Mouse (Mus musculus) liver, embryonic 14.5 days (tissue): ENCODE data around the gene Edil3. TPM values are rescaled to one million over a fixed set of nuclear protein-coding genes. Genes with fewer than 3 reads are reported as not detected.

Source experiments
- ATAC-seq: fragments of 200-750 bp; cut with Nextera tagmentation; 2 replicates; pipeline ENCODE4 v1.8.0; 2017; ENCODE audit warnings: moderate number of reproducible peaks, mild to moderate bottlenecking, moderate library complexity; ENCODE audit not compliant: insufficient read depth
- DNase-seq, 3 experiments: peaks; one replicate each; pipeline ENCODE4 v3.0.0-alpha.2; 2012 to 2013; ENCODE audit warnings: low read depth in 3 of 3, low spot score in 3 of 3
- H3K27ac ChIP-seq: fragments of 300-500 bp; sonication (generic); 2 replicates; pipeline ENCODE4 v1.5.1; 2014; ENCODE audit warnings: moderate library complexity, mild to moderate bottlenecking, control low read depth, inconsistent platforms
- H3K27me3 ChIP-seq: fragments of 300-500 bp; sonication (generic); 2 replicates; pipeline ENCODE4 v1.6.1; 2014; ENCODE audit warnings: mild to moderate bottlenecking, low read length, moderate library complexity; ENCODE audit not compliant: control insufficient read depth, insufficient read depth
- H3K36me3 ChIP-seq: fragments of 300-500 bp; sonication (generic); replicated peaks from 2 replicates; pipeline ENCODE4 v1.6.1; 2014; ENCODE audit warnings: low read depth; ENCODE audit not compliant: control insufficient read depth, insufficient read depth
- H3K4me1 ChIP-seq, 2 experiments: fragments of 200-500 bp in 1 of 2; fragments of 300-500 bp in 1 of 2; sonication (generic) in 1 of 2; replicated peaks; 2 replicates each; pipeline ENCODE4 v1.6.1; 2012 to 2014; ENCODE audit warnings: antibody characterized with exemption in 1 of 2, inconsistent platforms in 1 of 2, low read length in 1 of 2; ENCODE audit not compliant: control insufficient read depth in 2 of 2, insufficient read depth in 2 of 2
- H3K4me2 ChIP-seq: fragments of 300-500 bp; sonication (generic); 2 replicates; pipeline ENCODE4 v1.6.1; 2014; ENCODE audit warnings: low read depth, mild to moderate bottlenecking, control low read depth, moderate library complexity
- H3K4me3 ChIP-seq, 2 experiments: fragments of 200-500 bp in 1 of 2; fragments of 300-500 bp in 1 of 2; sonication (generic) in 1 of 2; 2 replicates each; pipeline ENCODE4 v1.5.1; 2012 to 2014; ENCODE audit warnings: low read depth in 2 of 2, low read length in 2 of 2, mild to moderate bottlenecking in 2 of 2, control low read depth in 1 of 2, inconsistent platforms in 1 of 2, moderate library complexity in 1 of 2; ENCODE audit not compliant: insufficient read depth in 1 of 2
- H3K9ac ChIP-seq: fragments of 300-500 bp; sonication (generic); replicated peaks from 2 replicates; pipeline ENCODE4 v1.6.1; 2014; ENCODE audit warnings: mild to moderate bottlenecking, control low read depth, moderate library complexity
- H3K9me3 ChIP-seq: fragments of 300-500 bp; sonication (generic); 2 replicates; pipeline ENCODE4 v1.6.1; 2016; ENCODE audit warnings: low read length, mixed read lengths; ENCODE audit not compliant: control insufficient read depth
- CTCF ChIP-seq: IDR thresholded peaks from 2 replicates; pipeline ENCODE4 v1.5.1; 2016; ENCODE audit warnings: antibody characterized with exemption, low read depth, control low read depth
- EP300 ChIP-seq: IDR thresholded peaks from 2 replicates; pipeline ENCODE4 v1.6.1; 2016; ENCODE audit warnings: antibody characterized with exemption, low read depth
- WGBS: fragments of 180-500 bp; shearing (Covaris S2); extraction: QIAGEN DNeasy Blood & Tissue Kit; methylation state at CpG from one replicate; pipeline ENCODE4 v1.1.7; 2014; ENCODE audit not compliant: insufficient replicate concordance; 5-methylcytosine and 5-hydroxymethylcytosine counted together
- polyA plus RNA-seq, 2 experiments: library from polyadenylated mRNA; depleted of rRNA in 1 of 2; stranded (reverse) in 1 of 2; unstranded in 1 of 2; fragments of >200 nt; fragmentation: Nextera tagmentation in 1 of 2; extraction: Ambion mirVana in 1 of 2; gene quantifications; 2 replicates each; pipeline versions ENCODE4 v1.2.1 to v1.2.3; 2012 to 2014

The Edil3 gene
- polyA plus RNA-seq, 2 experiments = 0.08 to 0.20 TPM

DNA sequence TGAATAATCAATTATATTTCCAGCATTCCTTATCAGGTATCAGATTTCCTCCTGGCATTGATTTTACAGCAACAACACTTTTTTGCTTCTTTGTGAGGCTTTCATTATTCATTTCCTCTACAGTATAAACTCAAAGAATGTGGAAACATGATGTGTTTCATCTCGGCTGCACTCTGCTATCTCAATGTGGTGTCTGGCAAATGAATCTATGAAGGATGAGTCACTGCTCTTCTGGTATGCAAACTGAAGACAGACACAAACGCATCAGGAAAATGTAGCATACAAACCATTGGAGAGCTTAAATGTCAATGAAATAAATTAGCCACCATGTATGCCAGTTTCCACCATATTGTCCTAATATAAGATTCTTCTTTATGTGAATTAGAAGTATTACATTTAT, 117.3 kb downstream of the Edil3 start:
- no peak overlapping the region for H3K4me3 ChIP-seq
- H3K9me3 ChIP-seq = no peaks in the 10 kb centered on the region
- WGBS = 50% methylated on average over 2 of the region's 2 CpGs
- no peaks in the 10 kb centered on the region for H3K36me3 ChIP-seq
- no peaks in the 10 kb centered on the region for H3K4me1 ChIP-seq
- no peak overlapping the region for H3K27ac ChIP-seq
- H3K27me3 ChIP-seq = no peaks in the 10 kb centered on the region
- no peak overlapping the region for H3K9ac ChIP-seq
- no peak for DNase-seq
- H3K4me2 ChIP-seq = no peak overlapping the region
- TF ChIP-seq EP300 (no peak), CTCF (no peak)
- ATAC-seq = no peak

DNA sequence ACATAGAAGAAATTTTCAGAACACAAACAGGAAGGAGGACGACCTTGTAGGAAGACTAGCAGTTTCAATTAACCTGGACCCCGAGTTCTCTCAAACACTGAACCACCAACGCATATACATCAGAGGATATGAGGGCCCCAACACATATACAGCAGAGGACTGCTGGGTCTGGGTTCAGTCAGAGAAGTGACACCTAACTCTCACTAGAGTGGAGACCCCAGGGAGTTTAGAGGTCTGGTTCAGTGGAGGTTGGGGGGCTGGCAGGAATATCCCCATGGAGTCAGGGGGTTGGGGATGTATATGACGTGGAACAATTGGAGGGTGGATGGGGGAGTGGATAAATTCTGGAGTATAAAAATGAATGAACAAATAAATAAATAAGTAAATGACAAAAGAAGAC, 151.1 kb downstream of the Edil3 start:
- Histone ChIP-seq H3K9me3 (no peaks in the 10 kb centered on the region), H3K27ac (no peak overlapping the region), H3K4me2 (no peak overlapping the region), H3K4me1 (no peaks in the 10 kb centered on the region), H3K27me3 (no peaks in the 10 kb centered on the region), H3K9ac (no peak overlapping the region), H3K36me3 (no peaks in the 10 kb centered on the region), H3K4me3 (no peak overlapping the region)
- 55% methylated on average over 4 of the region's 4 CpGs for WGBS
- ATAC-seq (no peak), DNase-seq (no peak)
- no peak for TF ChIP-seq EP300
- TF ChIP-seq CTCF = no peak

DNA sequence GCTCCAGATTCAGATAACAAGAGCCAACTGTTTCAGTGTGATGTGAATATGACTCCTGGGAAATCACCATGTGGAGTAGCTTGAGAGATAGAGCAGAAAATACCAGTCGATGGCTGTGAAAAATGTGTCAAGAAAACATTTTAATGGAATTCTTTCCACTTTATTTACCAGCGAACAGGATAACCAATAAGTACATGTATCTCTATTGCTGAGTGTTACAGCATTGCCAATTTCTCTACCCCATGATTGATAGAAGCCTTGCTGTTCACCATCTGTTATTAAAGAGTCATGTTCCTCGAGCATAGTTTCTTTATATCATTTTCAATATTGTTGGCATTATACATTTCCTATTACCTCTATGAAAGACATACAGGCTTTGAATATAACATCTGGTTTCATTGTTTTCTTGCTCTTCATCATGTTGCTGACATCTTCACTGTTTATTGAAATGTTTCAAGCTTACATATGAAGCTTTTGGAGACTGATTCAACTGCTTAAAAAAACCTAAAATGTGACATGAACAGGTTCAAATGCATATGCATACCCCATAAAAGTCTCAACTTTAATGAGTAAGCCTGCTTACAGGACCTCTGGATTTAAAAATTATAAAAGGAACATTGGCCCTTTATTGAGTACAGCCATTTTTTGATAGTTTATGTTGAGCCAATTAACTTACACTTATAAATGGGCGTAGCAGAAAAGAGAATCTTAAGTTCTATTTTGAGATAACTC, 186.6 kb downstream of the Edil3 start:
- WGBS = 54% methylated on average over 4 of the region's 4 CpGs
- Histone ChIP-seq H3K27me3 (no peaks in the 10 kb centered on the region), H3K4me2 (no peak overlapping the region), H3K9ac (no peak overlapping the region), H3K36me3 (no peaks in the 10 kb centered on the region), H3K27ac (no peak overlapping the region), H3K4me1 (no peaks in the 10 kb centered on the region), H3K4me3 (no peak overlapping the region), H3K9me3 (no peaks in the 10 kb centered on the region)
- TF ChIP-seq EP300 (no peak), CTCF (no peak)
- DNase-seq = no peak
- no peak for ATAC-seq

DNA sequence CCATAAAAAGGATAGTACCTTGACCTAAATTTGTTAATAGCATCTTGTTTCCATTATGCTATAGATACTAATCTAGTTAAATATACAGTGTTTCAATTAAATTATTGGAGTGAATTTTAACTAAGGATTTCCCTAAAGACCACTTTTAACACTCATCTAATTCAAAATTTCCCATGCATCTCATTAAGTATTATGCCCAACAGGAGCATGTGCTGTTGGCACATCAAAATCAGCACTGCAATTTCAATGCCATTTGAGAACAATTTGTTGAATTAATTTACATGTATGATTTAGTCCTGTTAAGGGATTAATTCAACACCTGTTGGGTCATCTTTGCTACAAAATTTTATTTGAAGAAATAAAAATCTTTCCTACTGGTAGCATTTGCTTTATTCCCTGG, 191.2 kb downstream of the Edil3 start:
- ATAC-seq (no peak), DNase-seq (no peak)
- Histone ChIP-seq H3K4me2 (no peak overlapping the region), H3K36me3 (no peaks in the 10 kb centered on the region), H3K4me3 (no peak overlapping the region), H3K27me3 (no peaks in the 10 kb centered on the region), H3K9me3 (no peaks in the 10 kb centered on the region), H3K27ac (no peak overlapping the region), H3K4me1 (no peaks in the 10 kb centered on the region), H3K9ac (no peak overlapping the region)
- no peak for TF ChIP-seq EP300

DNA sequence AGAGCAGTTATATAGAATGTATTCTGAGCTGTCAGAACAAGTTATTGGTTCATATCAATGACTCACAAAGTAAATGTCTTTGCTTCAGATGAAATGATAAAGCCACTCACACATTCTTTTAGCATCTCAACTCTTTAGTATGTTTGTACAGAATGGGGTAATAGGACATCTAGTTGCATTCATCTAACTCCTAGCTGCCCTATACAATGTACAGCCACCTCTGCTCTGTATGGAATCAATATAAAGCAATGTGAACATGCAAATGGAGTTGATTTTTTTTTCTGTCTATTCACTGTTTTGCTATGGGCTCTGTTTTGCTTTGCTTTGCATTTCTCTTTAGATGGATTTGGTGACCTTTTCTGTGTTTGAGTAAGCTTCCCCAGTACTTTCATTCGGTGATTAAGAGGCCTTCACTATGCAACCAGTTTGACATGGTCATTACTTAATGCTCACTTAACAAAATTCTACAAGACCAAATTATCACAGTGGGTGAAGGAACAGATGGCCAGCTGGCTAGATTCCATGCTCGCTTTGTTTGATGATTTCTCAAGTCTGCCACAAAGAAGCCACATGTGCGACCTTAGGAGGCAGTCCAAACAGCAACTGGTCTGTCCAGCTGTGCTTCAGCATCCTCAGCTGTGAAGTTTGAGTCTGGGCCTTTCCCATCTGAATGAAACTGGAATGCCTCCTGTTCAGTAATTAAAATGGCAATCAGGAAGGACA, 208.7 kb downstream of the Edil3 start:
- WGBS = 56% methylated on average over 3 of the region's 3 CpGs
- no peaks in the 10 kb centered on the region for H3K36me3 ChIP-seq
- no peak for TF ChIP-seq CTCF
- no peak for TF ChIP-seq EP300
- no peak for DNase-seq
- H3K27ac ChIP-seq = no peak overlapping the region
- no peaks in the 10 kb centered on the region for H3K27me3 ChIP-seq
- H3K4me1 ChIP-seq = no peaks in the 10 kb centered on the region
- no peak overlapping the region for H3K9ac ChIP-seq
- no peak overlapping the region for H3K4me2 ChIP-seq
- ATAC-seq = no peak
- H3K9me3 ChIP-seq = no peaks in the 10 kb centered on the region
- no peak overlapping the region for H3K4me3 ChIP-seq
